Mouse (Mus musculus) embryonic fibroblast, embryonic 13.5 days (primary cell): Measurements from ENCODE around the gene Phxr2.

Experiments used
- CTCF ChIP-seq: IDR thresholded peaks from 2 replicates; pipeline ENCODE4 v1.5.1; 2011; ENCODE audit warnings: mild to moderate bottlenecking, control low read depth, low read length, moderate library complexity, borderline replicate concordance; ENCODE audit not compliant: insufficient read depth
- POLR2A ChIP-seq: IDR thresholded peaks from 2 replicates; pipeline ENCODE4 v1.6.1; 2011; ENCODE audit warnings: low read depth, mild to moderate bottlenecking, control low read depth, low read length, moderate library complexity

DNA sequence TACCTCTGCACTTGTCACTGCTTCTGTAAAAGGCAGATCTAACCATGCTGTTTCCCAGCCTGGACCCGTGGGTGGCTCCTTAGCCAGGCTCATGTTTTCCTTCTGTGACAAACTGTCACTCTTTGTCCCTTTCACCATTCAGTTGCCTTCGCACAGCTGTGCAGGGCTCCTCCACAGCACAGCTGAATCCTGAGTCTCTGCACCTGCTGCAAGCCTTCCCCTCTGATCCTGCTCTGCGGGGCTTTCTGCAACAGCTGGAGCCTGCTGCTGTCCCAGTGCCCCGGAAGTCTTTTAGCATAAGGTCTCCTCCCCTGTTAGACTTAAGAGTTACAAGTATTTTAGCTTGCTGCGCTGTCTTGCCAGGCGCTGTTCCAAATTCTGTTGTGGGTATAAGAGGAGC, 6.1 kb upstream of the Phxr2 start:
- TF ChIP-seq POLR2A: no peak
- TF ChIP-seq CTCF: no peak
